Mouse (Mus musculus): ENCODE data around the gene AC109138.7. TPM values are rescaled to one million over a fixed set of nuclear protein-coding genes. Genes with fewer than 3 reads are reported as not detected.
A peak's percentile ranks its signal among the peaks of the same experiment; 100 is the strongest.

AC109138.7 gene
- polyA plus RNA-seq, 2 experiments: not detected

GRCm38 (mm10) chr19:4219943-4220342, 5.8 kb downstream of the AC109138.7 start:
- Histone ChIP-seq H3K27me3 (ENCODE audit: control insufficient read depth, insufficient read depth, low read length) (peaks cover 31% of the 10 kb centered on the region), H3K4me2 (ENCODE audit: low read depth) (no peak overlapping the region), H3K9ac (replicated peaks) (no peak overlapping the region), H3K36me3 (replicated peaks; ENCODE audit: control insufficient read depth, insufficient read depth, low read depth) (no peaks in the 10 kb centered on the region), H3K4me3 (ENCODE audit: insufficient read depth in 1 of 2, low read depth in 2 of 2, low read length in 2 of 2) (no peak overlapping the region), H3K27ac (no peak overlapping the region), H3K9me3 (ENCODE audit: control insufficient read depth, low read length) (no peaks in the 10 kb centered on the region), H3K4me1 (replicated peaks; ENCODE audit: control insufficient read depth in 2 of 2, insufficient read depth in 2 of 2, low read length in 1 of 2) (peaks cover 0 to 10% of the 10 kb centered on the region in 2 experiments; a peak in 3 of 4 replicates)
- ATAC-seq (ENCODE audit: insufficient read depth): no peak
- TF ChIP-seq CTCF (IDR thresholded peaks at IDR 0.05; ENCODE audit: low read depth): no peak
- no peak for TF ChIP-seq EP300 (IDR thresholded peaks at IDR 0.05; ENCODE audit: low read depth)
- no peak for DNase-seq (ENCODE audit: low read depth in 3 of 3, low spot score in 3 of 3)
- 72% methylated on average over 6 of the region's 6 CpGs for WGBS (ENCODE audit: insufficient replicate concordance)

GRCm38 (mm10) chr19:4220416-4220815, 6.3 kb downstream of the AC109138.7 start:
- ATAC-seq (ENCODE audit: insufficient read depth) (peak; percentile 15; the same call in 1 of the 2 replicates), DNase-seq (ENCODE audit: low read depth in 3 of 3, low spot score in 3 of 3) (no peak)
- TF ChIP-seq CTCF (IDR thresholded peaks at IDR 0.05; ENCODE audit: low read depth) (no peak), EP300 (IDR thresholded peaks at IDR 0.05; ENCODE audit: low read depth) (no peak)
- Histone ChIP-seq H3K4me3 (ENCODE audit: insufficient read depth in 1 of 2, low read depth in 2 of 2, low read length in 2 of 2) (no peak overlapping the region), H3K27me3 (ENCODE audit: control insufficient read depth, insufficient read depth, low read length) (peaks cover 27% of the 10 kb centered on the region), H3K9me3 (ENCODE audit: control insufficient read depth, low read length) (no peaks in the 10 kb centered on the region), H3K36me3 (replicated peaks; ENCODE audit: control insufficient read depth, insufficient read depth, low read depth) (no peaks in the 10 kb centered on the region), H3K27ac (no peak overlapping the region), H3K4me1 (replicated peaks; ENCODE audit: control insufficient read depth in 2 of 2, insufficient read depth in 2 of 2, low read length in 1 of 2) (peaks cover 0 to 10% of the 10 kb centered on the region in 2 experiments; a peak in 3 of 4 replicates), H3K4me2 (ENCODE audit: low read depth) (no peak overlapping the region), H3K9ac (replicated peaks) (no peak overlapping the region)
- 35% methylated on average over 4 of the region's 4 CpGs for WGBS (ENCODE audit: insufficient replicate concordance)

- peaks cover 0 to 10% of the 10 kb centered on the region in 2 experiments; a peak in 3 of 4 replicates for H3K4me1 ChIP-seq (replicated peaks; ENCODE audit: control insufficient read depth in 2 of 2, insufficient read depth in 2 of 2, low read length in 1 of 2)
- peaks cover 19% of the 10 kb centered on the region for H3K27me3 ChIP-seq (ENCODE audit: control insufficient read depth, insufficient read depth, low read length)
- 28% methylated on average over 14 of the region's 14 CpGs for WGBS (ENCODE audit: insufficient replicate concordance)
- H3K4me2 ChIP-seq (ENCODE audit: low read depth): no peak overlapping the region
- no peak overlapping the region for H3K4me3 ChIP-seq (ENCODE audit: insufficient read depth in 1 of 2, low read depth in 2 of 2, low read length in 2 of 2)
- TF ChIP-seq EP300 (IDR thresholded peaks at IDR 0.05; ENCODE audit: low read depth) (no peak), CTCF (IDR thresholded peaks at IDR 0.05; ENCODE audit: low read depth) (no peak)
- H3K9ac ChIP-seq (replicated peaks): no peak overlapping the region
- no peaks in the 10 kb centered on the region for H3K36me3 ChIP-seq (replicated peaks; ENCODE audit: control insufficient read depth, insufficient read depth, low read depth)
- no peaks in the 10 kb centered on the region for H3K9me3 ChIP-seq (ENCODE audit: control insufficient read depth, low read length)
- ATAC-seq (ENCODE audit: insufficient read depth): no peak
- DNase-seq (ENCODE audit: low read depth in 3 of 3, low spot score in 3 of 3): no peak
- H3K27ac ChIP-seq: no peak overlapping the region
Observed at GRCm38 (mm10) chr19:4220957-4221743, 7.0 kb downstream of the AC109138.7 start.

- TF ChIP-seq EP300 (IDR thresholded peaks at IDR 0.05; ENCODE audit: low read depth): no peak
- H3K36me3 ChIP-seq (replicated peaks; ENCODE audit: control insufficient read depth, insufficient read depth, low read depth): no peaks in the 10 kb centered on the region
- peaks cover 0 to 8% of the 10 kb centered on the region in 2 experiments; a peak in 3 of 4 replicates for H3K4me1 ChIP-seq (replicated peaks; ENCODE audit: control insufficient read depth in 2 of 2, insufficient read depth in 2 of 2, low read length in 1 of 2)
- 48% methylated on average over 11 of the region's 11 CpGs for WGBS (ENCODE audit: insufficient replicate concordance)
- H3K27me3 ChIP-seq (ENCODE audit: control insufficient read depth, insufficient read depth, low read length): peaks cover 12% of the 10 kb centered on the region
- H3K4me3 ChIP-seq (ENCODE audit: insufficient read depth in 1 of 2, low read depth in 2 of 2, low read length in 2 of 2): no peak overlapping the region
- no peak overlapping the region for H3K27ac ChIP-seq
- ATAC-seq (ENCODE audit: insufficient read depth): no peak
- DNase-seq (ENCODE audit: low read depth in 3 of 3, low spot score in 3 of 3): no peak
- no peaks in the 10 kb centered on the region for H3K9me3 ChIP-seq (ENCODE audit: control insufficient read depth, low read length)
- no peak overlapping the region for H3K4me2 ChIP-seq (ENCODE audit: low read depth)
- no peak overlapping the region for H3K9ac ChIP-seq (replicated peaks)
Observed at GRCm38 (mm10) chr19:4222165-4222564, 8.0 kb downstream of the AC109138.7 start.

GRCm38 (mm10) chr19:4226779-4227178, 12.6 kb downstream of the AC109138.7 start:
- DNase-seq (ENCODE audit: low read depth in 3 of 3, low spot score in 3 of 3) (no peak), ATAC-seq (ENCODE audit: insufficient read depth) (no peak)
- Histone ChIP-seq H3K27me3 (ENCODE audit: control insufficient read depth, insufficient read depth, low read length) (peaks cover 2% of the 10 kb centered on the region; the same call in 1 of the 2 replicates), H3K9ac (replicated peaks) (no peak overlapping the region), H3K4me1 (replicated peaks; ENCODE audit: control insufficient read depth in 2 of 2, insufficient read depth in 2 of 2, low read length in 1 of 2) (peaks cover 0 to 7% of the 10 kb centered on the region in 2 experiments; a peak in 2 of 4 replicates), H3K27ac (no peak overlapping the region), H3K36me3 (replicated peaks; ENCODE audit: control insufficient read depth, insufficient read depth, low read depth) (no peaks in the 10 kb centered on the region), H3K9me3 (ENCODE audit: control insufficient read depth, low read length) (no peaks in the 10 kb centered on the region), H3K4me3 (ENCODE audit: insufficient read depth in 1 of 2, low read depth in 2 of 2, low read length in 2 of 2) (no peak overlapping the region), H3K4me2 (ENCODE audit: low read depth) (no peak overlapping the region)
- 66% methylated on average over 7 of the region's 7 CpGs for WGBS (ENCODE audit: insufficient replicate concordance)
- TF ChIP-seq CTCF (IDR thresholded peaks at IDR 0.05; ENCODE audit: low read depth) (no peak), EP300 (IDR thresholded peaks at IDR 0.05; ENCODE audit: low read depth) (no peak)

Measured in liver, embryonic 14.5 days (tissue).